Mouse (Mus musculus): ENCODE measurements around the gene Egfem1.

The Egfem1 gene

DNA sequence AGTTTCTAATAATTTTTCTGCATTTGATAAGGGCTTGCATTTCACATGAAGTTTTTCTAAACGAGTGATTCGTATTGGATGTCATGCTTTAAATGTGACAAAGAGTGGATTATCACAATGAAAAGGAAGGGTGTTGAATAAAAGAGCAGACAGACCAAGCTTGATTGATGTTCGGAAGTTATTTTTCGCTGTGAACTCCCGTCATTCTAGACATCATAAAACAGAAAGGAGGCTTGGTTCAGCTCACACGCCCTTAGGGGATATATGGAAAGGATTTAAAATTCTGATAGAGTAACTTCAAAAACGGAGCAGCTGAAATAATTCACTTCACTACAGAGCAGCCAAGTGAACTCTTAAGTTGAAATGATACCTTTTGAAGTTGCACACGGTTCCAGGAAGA, 285.1 kb downstream of the Egfem1 start:
- Histone ChIP-seq H3K27me3 (ENCODE audit: control insufficient read depth, insufficient read depth, low read length, poor library complexity, severe bottlenecking) (no peaks in the 10 kb centered on the region), H3K36me3 (ENCODE audit: control insufficient read depth, insufficient read depth, low read length, poor library complexity, severe bottlenecking) (no peaks in the 10 kb centered on the region)
- DNase-seq (ENCODE audit: low read depth, low spot score) = no peak

DNA sequence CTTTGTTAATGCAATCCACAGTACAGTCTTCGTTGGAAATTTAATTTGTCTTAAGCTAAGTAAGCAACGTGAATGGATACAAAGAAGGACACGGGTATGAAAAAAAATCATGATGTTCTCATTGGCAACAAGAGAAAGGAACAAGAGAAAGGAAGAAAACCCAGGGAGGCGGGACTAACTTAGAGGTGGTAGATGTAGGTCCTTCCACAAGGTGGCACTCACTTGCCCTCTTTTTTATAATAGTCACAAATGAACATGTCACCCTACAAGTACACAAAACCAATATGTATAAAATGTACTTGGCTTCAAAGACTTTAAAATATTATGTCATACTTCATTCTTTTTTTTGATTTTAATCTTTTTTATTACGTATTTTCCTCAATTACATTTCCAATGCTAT, 288.7 kb downstream of the Egfem1 start:
- DNase-seq (ENCODE audit: low read depth, low spot score) = no peak
- Histone ChIP-seq H3K27me3 (ENCODE audit: control insufficient read depth, insufficient read depth, low read length, poor library complexity, severe bottlenecking) (no peaks in the 10 kb centered on the region), H3K36me3 (ENCODE audit: control insufficient read depth, insufficient read depth, low read length, poor library complexity, severe bottlenecking) (no peaks in the 10 kb centered on the region)

DNA sequence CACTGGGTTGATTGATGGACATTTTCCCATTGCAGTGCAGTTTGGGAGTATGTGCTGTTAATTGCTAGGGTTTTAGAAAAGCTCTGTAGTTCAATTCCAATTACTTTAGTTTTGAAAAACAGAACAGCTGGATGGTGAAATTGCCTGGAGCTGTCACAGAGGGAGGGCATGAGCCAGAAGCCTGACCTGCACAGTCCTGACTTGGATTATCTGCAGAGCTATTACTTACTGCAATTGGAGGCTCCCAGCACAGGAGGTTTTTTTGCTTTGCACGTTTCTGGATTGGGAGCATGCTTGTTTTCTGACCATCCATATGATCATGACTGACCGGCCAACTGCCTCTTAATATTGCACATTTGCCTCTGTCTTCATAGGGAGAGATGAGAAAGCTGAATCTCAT, 299.4 kb downstream of the Egfem1 start:
- Histone ChIP-seq H3K36me3 (ENCODE audit: control insufficient read depth, insufficient read depth, low read length, poor library complexity, severe bottlenecking) (no peaks in the 10 kb centered on the region), H3K27me3 (ENCODE audit: control insufficient read depth, insufficient read depth, low read length, poor library complexity, severe bottlenecking) (no peaks in the 10 kb centered on the region)
- no peak for DNase-seq (ENCODE audit: low read depth, low spot score)

DNA sequence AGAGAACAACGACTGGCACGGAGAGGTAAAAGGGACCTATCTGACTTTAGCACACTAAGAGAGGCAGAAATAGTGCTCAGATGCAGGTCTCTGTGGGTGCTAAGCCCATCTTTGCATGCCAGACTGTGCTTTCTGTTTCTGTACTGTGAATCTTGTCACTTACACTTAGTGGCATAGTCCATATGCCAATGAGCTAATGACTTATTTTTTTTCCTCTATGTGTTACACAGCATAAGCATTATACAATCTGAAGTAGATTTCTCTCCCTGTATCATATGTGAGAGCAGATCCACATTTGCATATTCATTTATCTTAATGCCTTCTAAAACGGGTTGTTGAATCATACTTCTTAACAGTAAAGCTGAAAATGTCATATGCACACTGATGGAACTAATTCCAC, 317.2 kb downstream of the Egfem1 start:
- DNase-seq (ENCODE audit: low read depth, low spot score) = no peak
- Histone ChIP-seq H3K36me3 (ENCODE audit: control insufficient read depth, insufficient read depth, low read length, poor library complexity, severe bottlenecking) (no peaks in the 10 kb centered on the region), H3K27me3 (ENCODE audit: control insufficient read depth, insufficient read depth, low read length, poor library complexity, severe bottlenecking) (no peaks in the 10 kb centered on the region)

DNA sequence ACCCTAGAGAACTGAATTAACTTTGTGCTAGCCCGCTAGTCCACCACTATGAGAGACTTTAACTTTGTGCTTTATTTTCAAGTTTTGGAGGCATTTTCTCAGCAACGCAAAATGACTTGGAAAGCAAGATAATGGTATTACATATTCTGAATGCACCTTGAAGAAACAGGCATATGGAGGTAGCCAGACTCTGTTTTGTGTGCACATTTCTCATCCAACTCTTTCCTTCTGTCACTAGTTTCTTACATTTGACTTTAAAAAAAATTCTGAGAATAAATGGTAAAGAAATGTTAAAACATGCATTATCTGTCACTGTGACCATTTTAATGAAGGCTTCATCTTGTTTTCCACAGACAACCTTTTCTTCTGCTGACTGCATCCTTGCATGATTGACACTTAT, 339.8 kb downstream of the Egfem1 start:
- Histone ChIP-seq H3K27me3 (ENCODE audit: control insufficient read depth, insufficient read depth, low read length, poor library complexity, severe bottlenecking) (no peaks in the 10 kb centered on the region), H3K36me3 (ENCODE audit: control insufficient read depth, insufficient read depth, low read length, poor library complexity, severe bottlenecking) (no peaks in the 10 kb centered on the region)
- DNase-seq (ENCODE audit: low read depth, low spot score) = no peak

DNA sequence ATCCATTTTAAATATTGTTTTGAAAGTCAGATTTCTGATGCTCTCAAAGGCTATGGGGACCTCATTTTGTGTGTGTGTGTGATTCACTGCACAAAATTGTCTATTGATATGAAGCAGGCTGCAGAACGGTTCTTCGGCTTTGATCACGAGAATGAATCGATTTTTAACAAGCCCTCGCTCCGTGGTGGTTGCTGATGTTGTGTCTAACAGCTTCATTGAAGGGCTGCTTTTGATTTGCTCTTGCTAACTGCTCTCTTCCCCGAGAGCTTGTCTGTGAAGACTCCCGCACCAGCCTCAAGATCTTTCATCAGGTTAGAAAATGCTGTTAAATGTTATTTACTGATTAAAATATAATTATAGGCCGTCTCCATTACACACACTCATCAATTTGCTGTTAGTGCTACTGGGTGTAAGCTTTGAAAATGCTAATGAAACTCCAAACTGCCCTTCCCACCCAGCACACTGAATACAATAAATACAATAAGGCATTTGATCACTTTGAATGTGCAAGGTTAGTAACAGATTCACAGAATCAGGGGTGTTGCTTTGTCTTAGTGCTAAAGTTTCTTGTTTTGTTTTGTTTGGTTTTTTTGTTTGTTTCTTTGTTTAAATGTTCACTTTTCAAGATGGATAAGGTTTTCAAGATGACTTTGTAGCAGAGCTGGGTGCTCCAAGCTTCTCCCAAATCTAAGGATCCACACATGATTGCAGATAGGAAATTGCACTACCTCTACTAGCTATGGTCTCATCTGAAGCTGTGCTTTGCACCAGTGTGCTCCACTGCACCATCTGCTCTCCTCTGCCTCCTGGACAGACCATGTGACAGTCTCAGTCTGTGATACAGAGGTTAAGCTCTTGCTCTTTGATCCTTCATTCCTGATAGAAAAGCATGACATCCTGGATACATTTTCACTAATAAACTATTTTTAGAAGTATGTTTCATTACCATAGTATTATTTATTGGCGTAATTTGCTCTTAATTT, 350.6 kb downstream of the Egfem1 start:
- H3K27me3 ChIP-seq (ENCODE audit: control insufficient read depth, insufficient read depth, low read length, poor library complexity, severe bottlenecking) = no peaks in the 10 kb centered on the region
- no peaks in the 10 kb centered on the region for H3K36me3 ChIP-seq (ENCODE audit: control insufficient read depth, insufficient read depth, low read length, poor library complexity, severe bottlenecking)
- no peak for DNase-seq (ENCODE audit: low read depth, low spot score)

DNA sequence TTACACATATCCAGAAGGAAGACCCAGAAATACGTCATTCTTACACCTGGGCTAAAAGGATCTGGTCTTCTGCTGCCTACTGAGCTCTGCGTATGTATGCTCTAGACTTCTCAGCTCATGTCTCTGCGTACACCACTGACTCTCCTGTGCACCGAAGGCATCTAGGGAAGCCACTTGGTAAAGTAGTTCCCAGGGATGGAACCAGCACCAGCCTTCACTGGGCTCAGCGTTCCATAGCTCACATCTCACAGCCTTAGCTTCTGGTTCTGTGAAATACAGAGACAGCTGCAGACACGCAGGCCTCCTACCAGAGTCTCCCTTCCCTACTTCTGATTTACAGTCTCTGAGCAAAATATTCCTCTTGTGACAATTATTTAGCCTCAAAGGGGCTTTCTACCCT, 361.2 kb downstream of the Egfem1 start:
- DNase-seq (ENCODE audit: low read depth, low spot score) = no peak

DNA sequence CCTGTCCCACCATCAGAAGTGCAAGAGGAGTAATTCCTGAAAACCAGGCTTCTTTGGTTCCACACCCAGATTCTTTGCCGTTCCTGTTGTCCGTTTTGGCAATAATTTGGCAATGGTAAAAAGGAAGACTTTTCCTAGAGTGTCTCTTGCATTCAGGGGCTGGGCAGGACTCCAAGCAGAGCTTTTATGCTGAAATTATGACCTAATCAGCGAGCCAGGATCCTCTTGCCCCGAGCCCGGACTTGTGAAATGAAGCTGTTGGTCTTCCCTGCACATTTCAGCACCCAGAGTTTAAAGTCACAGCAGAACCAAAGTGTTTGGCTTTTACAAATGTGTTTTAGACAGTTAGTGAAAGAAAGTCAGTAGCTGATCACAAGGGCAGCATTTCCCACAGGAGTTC, 362.8 kb downstream of the Egfem1 start:
- Histone ChIP-seq H3K27me3 (ENCODE audit: control insufficient read depth, insufficient read depth, low read length, poor library complexity, severe bottlenecking) (no peaks in the 10 kb centered on the region), H3K36me3 (ENCODE audit: control insufficient read depth, insufficient read depth, low read length, poor library complexity, severe bottlenecking) (no peaks in the 10 kb centered on the region)
- no peak for DNase-seq (ENCODE audit: low read depth, low spot score)

More for the DNA sequence above, 361.2 kb downstream of the Egfem1 start:
- H3K27me3 ChIP-seq (ENCODE audit: control insufficient read depth, insufficient read depth, low read length, poor library complexity, severe bottlenecking) = no peaks in the 10 kb centered on the region
- H3K36me3 ChIP-seq (ENCODE audit: control insufficient read depth, insufficient read depth, low read length, poor library complexity, severe bottlenecking) = no peaks in the 10 kb centered on the region

DNA sequence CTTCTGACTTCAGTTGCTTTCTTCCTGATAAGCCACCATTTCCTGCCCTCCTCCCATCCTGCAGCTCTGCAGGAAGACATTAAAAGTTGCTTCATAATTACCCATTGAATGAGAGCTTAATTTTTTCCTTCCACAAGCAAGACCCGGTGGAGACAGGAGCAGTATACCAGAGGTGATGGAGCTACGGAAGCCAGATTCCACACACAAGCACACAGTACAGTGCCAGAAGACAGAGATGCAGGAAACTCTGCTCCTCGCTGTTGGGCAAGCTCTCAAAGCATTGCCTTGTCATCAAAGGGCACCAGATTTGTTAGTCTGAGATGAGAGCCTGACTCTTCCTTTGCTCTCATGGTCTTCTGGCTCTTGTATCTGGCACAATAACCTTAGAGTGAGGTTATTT, 364.3 kb downstream of the Egfem1 start:
- H3K27me3 ChIP-seq (ENCODE audit: control insufficient read depth, insufficient read depth, low read length, poor library complexity, severe bottlenecking) = no peaks in the 10 kb centered on the region
- no peak for DNase-seq (ENCODE audit: low read depth, low spot score)
- no peaks in the 10 kb centered on the region for H3K36me3 ChIP-seq (ENCODE audit: control insufficient read depth, insufficient read depth, low read length, poor library complexity, severe bottlenecking)

DNA sequence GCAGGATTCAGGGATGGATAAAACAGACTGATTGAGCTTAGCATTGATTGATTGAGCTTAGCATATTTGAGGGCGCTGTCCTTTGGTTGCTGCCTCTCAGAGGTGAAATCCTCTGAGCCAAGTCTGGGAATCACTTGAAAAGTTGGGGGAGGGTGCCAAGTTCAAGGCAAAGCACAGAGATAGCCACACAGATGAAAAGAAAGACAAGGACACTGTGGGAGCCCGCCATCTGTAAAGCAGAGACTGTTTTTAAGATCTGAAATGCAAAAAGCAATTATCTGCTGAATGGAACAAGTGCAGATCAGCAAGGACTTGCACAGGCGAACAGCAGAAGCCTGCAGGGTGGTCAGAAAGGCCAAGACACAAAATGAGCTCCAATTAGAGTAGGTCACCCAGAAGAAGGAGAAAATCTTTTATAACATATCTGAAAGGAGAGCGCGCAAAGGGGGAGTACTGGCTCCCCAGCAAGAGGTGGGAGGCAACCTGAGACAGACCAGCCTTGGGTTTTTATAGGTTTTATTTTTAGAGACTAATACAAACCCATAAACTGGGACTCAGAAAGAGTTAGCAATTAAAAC, 367.1 kb downstream of the Egfem1 start:
- H3K36me3 ChIP-seq (ENCODE audit: control insufficient read depth, insufficient read depth, low read length, poor library complexity, severe bottlenecking) = no peaks in the 10 kb centered on the region
- no peaks in the 10 kb centered on the region for H3K27me3 ChIP-seq (ENCODE audit: control insufficient read depth, insufficient read depth, low read length, poor library complexity, severe bottlenecking)
- no peak for DNase-seq (ENCODE audit: low read depth, low spot score)

DNA sequence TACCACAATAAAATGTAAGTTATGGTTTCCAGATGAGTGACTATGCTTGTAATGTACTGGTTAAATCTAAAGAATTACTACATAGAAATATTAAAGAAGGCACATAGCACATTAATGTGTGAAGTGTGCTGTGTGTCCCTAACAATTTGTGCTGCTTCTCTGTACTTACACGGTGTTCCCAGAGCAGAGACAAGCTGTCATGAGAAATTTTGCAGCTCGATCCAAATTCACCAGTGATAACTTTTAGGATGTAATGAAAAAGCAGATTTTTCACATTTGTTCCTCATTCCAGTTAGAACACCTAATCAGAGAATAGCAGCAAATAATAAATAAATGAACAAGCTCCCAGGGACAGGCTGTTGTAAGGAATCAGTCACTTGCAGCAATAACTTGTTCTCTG, 416.4 kb downstream of the Egfem1 start:
- H3K27me3 ChIP-seq (ENCODE audit: control insufficient read depth, insufficient read depth, low read length, poor library complexity, severe bottlenecking) = no peaks in the 10 kb centered on the region
- no peaks in the 10 kb centered on the region for H3K36me3 ChIP-seq (ENCODE audit: control insufficient read depth, insufficient read depth, low read length, poor library complexity, severe bottlenecking)
- DNase-seq (ENCODE audit: low read depth, low spot score) = no peak

DNA sequence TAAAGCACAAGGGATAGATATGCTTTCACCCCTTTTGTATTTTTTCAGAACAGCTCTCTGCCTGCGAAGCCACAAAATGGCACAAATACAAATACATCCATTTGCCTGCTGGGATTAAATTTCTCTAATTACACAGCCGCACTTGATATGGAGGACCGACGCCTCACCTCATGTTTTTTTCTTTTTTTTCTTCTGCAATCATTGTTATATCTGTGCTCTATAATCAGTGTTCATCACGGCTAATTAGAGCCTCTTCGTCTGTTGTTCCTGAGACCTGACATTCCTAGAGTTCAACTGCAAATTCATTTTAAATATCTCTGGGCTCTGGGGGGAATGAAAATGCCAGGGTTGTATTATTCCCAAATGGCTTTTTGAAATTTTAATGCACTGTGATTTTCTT, 417.4 kb downstream of the Egfem1 start:
- H3K27me3 ChIP-seq (ENCODE audit: control insufficient read depth, insufficient read depth, low read length, poor library complexity, severe bottlenecking) = no peaks in the 10 kb centered on the region
- DNase-seq (ENCODE audit: low read depth, low spot score) = no peak
- no peaks in the 10 kb centered on the region for H3K36me3 ChIP-seq (ENCODE audit: control insufficient read depth, insufficient read depth, low read length, poor library complexity, severe bottlenecking)

DNA sequence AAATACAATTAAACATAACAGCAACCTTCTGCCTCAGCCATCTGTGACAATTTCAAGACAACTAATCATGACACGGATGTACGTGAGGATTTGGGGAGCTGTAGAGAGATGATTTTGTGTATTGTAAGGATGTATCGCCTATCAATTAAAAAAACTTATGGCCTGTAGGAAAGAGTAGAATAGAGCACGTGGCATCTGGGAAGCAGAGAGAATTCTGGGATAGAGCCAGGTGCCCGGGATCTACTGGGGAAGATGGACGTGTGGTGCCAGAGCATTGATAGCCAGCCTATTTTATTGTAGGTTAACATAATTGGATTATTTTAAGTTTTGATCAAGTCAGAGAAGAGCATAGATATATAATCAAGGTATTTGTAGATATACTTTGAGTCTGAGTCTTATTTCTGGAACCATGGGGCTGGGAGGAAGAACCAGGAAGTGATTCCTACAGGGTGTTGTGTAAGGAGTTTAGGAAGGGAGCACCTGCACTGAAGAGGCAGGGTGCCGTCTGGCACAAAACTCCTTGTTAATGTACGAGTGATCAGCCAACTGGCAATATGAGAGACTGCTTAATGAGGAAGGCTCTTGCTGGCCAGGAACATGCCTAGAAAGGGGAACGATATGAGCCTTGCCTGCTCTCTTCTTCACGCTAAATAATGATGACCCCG, 443.6 kb downstream of the Egfem1 start:
- DNase-seq (ENCODE audit: low read depth, low spot score) = no peak
- no peaks in the 10 kb centered on the region for H3K36me3 ChIP-seq (ENCODE audit: control insufficient read depth, insufficient read depth, low read length, poor library complexity, severe bottlenecking)
- H3K27me3 ChIP-seq (ENCODE audit: control insufficient read depth, insufficient read depth, low read length, poor library complexity, severe bottlenecking) = no peaks in the 10 kb centered on the region

DNA sequence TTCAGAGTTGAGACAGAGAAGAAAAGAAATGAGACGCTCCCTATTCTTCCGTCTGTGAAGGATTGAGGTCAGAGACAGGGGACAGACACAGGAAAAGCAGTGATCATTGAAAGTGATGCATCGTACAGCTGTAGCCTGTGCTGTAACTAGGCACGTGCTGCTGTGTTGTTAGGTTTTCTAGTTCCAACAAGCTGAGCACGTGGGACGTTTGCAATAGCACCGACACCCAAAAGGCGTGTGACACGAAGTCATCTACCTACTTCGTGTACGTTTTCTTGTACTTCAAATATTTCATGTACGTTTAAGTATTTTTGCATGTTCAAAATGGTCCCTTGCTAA, 444.1 kb downstream of the Egfem1 start:
- no peak for DNase-seq (ENCODE audit: low read depth, low spot score)
- H3K36me3 ChIP-seq (ENCODE audit: control insufficient read depth, insufficient read depth, low read length, poor library complexity, severe bottlenecking) = no peaks in the 10 kb centered on the region
- no peaks in the 10 kb centered on the region for H3K27me3 ChIP-seq (ENCODE audit: control insufficient read depth, insufficient read depth, low read length, poor library complexity, severe bottlenecking)

DNA sequence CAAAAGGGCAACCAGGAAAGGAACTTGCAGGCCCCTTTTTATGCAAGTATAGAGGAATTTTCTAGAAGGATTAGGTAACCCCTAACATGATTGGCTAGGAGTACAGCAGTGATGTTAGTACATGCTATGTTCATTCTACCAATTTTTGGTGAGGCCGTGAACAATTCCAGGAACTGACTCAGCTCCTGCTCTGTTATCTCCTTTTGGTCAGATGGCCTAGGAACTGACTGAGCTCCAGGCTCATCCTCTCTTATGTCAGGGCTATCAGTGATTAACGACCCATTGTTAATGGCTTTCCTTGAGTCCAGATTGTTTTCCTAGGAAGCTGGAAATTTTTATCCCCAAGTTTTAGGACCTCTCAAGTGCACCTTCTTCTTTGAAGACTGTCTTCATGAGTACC, 457.4 kb downstream of the Egfem1 start:
- no peaks in the 10 kb centered on the region for H3K27me3 ChIP-seq (ENCODE audit: control insufficient read depth, insufficient read depth, low read length, poor library complexity, severe bottlenecking)
- no peaks in the 10 kb centered on the region for H3K36me3 ChIP-seq (ENCODE audit: control insufficient read depth, insufficient read depth, low read length, poor library complexity, severe bottlenecking)
- DNase-seq (ENCODE audit: low read depth, low spot score) = no peak
